Mouse (Mus musculus) bone marrow, adult 2 months (tissue): ENCODE measurements around the gene Gm49373.

ENCODE experiments used
- CTCF ChIP-seq: fragments of 200-500 bp; IDR thresholded peaks from 2 replicates; pipeline ENCODE4 v1.5.1; 2011; ENCODE audit warnings: low read length, control low read depth; ENCODE audit not compliant: control insufficient read depth, insufficient read depth
- POLR2A ChIP-seq: fragments of 200-500 bp; IDR thresholded peaks from 2 replicates; pipeline ENCODE4 v1.6.1; 2011; ENCODE audit warnings: low read depth, mild to moderate bottlenecking, control low read depth, low read length, borderline replicate concordance; ENCODE audit not compliant: control insufficient read depth

DNA sequence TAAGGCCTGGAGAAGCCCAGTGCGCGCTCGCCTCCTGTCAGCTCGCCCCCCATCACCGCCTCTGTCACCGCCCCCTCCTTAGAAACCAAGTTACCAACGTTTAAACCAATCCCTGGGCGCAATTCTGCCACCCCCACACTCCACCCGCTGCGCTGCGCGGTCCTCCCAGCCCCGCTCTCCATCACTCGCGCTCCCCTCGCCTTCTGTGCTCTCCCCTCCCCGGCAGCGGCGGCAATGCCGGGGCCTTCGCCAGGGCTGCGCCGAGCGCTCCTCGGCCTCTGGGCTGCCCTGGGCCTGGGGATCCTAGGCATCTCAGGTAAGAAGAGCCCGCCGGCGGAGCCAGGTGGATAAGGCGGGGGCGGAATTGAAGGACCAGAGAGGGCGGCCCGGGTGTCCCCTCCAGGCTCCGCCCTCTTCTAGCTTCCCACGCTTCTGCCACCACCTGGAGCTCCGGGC is 41.0 kb downstream of the Gm49373 start, which contains the start of gene Icam5:
- TF ChIP-seq POLR2A = peak; percentile 20; the same call in 1 of the 2 replicates
- no peak for TF ChIP-seq CTCF
